Mouse (Mus musculus) stomach, postnatal 0 days (tissue): Measurements from ENCODE around the gene 2510009E07Rik. TPM values are rescaled to one million over a fixed set of nuclear protein-coding genes. Genes with fewer than 3 reads are reported as not detected.
A peak's percentile ranks its signal among the peaks of the same experiment; 100 is the strongest.

Experiments used
- ATAC-seq: fragments of 200-750 bp; cut with Nextera tagmentation; 2 replicates; pipeline ENCODE4 v1.8.0; 2017; ENCODE audit not compliant: low FRiP score, low TSS enrichment
- DNase-seq: peaks from one replicate; pipeline ENCODE4 v3.0.0-alpha.2; 2016; ENCODE audit warnings: low spot score
- H3K27ac ChIP-seq: fragments of 300-500 bp; sonication (generic); replicated peaks from 2 replicates; pipeline ENCODE4 v1.5.1; 2014; ENCODE audit warnings: mild to moderate bottlenecking, control low read depth
- H3K27me3 ChIP-seq: fragments of 300-500 bp; sonication (generic); 2 replicates; pipeline ENCODE4 v1.6.1; 2014; ENCODE audit warnings: low read length; ENCODE audit not compliant: control insufficient read depth, insufficient read depth
- H3K36me3 ChIP-seq: fragments of 300-500 bp; sonication (generic); 2 replicates; pipeline ENCODE4 v1.6.1; 2014; ENCODE audit warnings: low read length, mixed read lengths; ENCODE audit not compliant: control insufficient read depth, insufficient read depth
- H3K4me1 ChIP-seq: fragments of 300-500 bp; sonication (generic); replicated peaks from 2 replicates; pipeline ENCODE4 v1.6.1; 2014; ENCODE audit warnings: antibody characterized with exemption; ENCODE audit not compliant: control insufficient read depth, insufficient read depth
- H3K4me2 ChIP-seq: fragments of 300-500 bp; sonication (generic); replicated peaks from 2 replicates; pipeline ENCODE4 v1.6.1; 2014; ENCODE audit warnings: low read depth, mild to moderate bottlenecking, control low read depth, moderate library complexity
- H3K4me3 ChIP-seq: fragments of 300-500 bp; sonication (generic); 2 replicates; pipeline ENCODE4 v1.5.1; 2014; ENCODE audit warnings: low read depth, low read length, control low read depth
- H3K9ac ChIP-seq: fragments of 300-500 bp; sonication (generic); 2 replicates; pipeline ENCODE4 v1.6.1; 2014; ENCODE audit warnings: mild to moderate bottlenecking, low read length, control low read depth, mixed read lengths
- H3K9me3 ChIP-seq: fragments of 300-500 bp; sonication (generic); 2 replicates; pipeline ENCODE4 v1.6.1; 2016; ENCODE audit warnings: low read length; ENCODE audit not compliant: control insufficient read depth
- CTCF ChIP-seq: IDR thresholded peaks from 2 replicates; pipeline ENCODE4 v1.5.1; 2016; ENCODE audit warnings: antibody characterized with exemption, low read depth, mild to moderate bottlenecking, moderate library complexity
- EP300 ChIP-seq: optimal IDR thresholded peaks from 2 replicates; pipeline ENCODE3; 2016; ENCODE audit warnings: antibody characterized with exemption
- WGBS: fragments of 180-500 bp; shearing (Covaris S2); extraction: QIAGEN DNeasy Blood & Tissue Kit; methylation state at CpG from one replicate; pipeline ENCODE4 v1.1.7; 2014; 5-methylcytosine and 5-hydroxymethylcytosine counted together
- polyA plus RNA-seq: library from polyadenylated mRNA; unstranded; fragments of >200 nt; fragmentation: Nextera tagmentation; extraction: Ambion mirVana; gene quantifications from 2 replicates; pipeline ENCODE4 v1.2.1, GENCODE M21; 2015

The 2510009E07Rik gene
- polyA plus RNA-seq, 1 experiment from 2014 or later: 9.6 TPM

GRCm38 (mm10) chr16:21727897-21728364 is 33.5 kb upstream of the 2510009E07Rik start:
- DNase-seq (peak; percentile 66), ATAC-seq (peak; percentile 24; the same call in 1 of the 2 replicates)
- H3K4me2 ChIP-seq: peak overlapping the region; percentile 46
- H3K4me3 ChIP-seq: peak overlapping the region; percentile 33
- H3K27me3 ChIP-seq: no peaks in the 10 kb centered on the region
- 36% methylated on average over 10 of the region's 10 CpGs for WGBS
- peak overlapping the region; percentile 50; the same call in 1 of the 2 replicates for H3K9ac ChIP-seq
- TF ChIP-seq CTCF: peak; percentile 92
- no peak for TF ChIP-seq EP300
- H3K36me3 ChIP-seq: no peaks in the 10 kb centered on the region
- H3K9me3 ChIP-seq: no peaks in the 10 kb centered on the region
- no peaks in the 10 kb centered on the region for H3K4me1 ChIP-seq
- no peak overlapping the region for H3K27ac ChIP-seq

GRCm38 (mm10) chr16:21727421-21727820 is 33.0 kb upstream of the 2510009E07Rik start:
- H3K4me1 ChIP-seq: no peaks in the 10 kb centered on the region
- peak; percentile 12; the same call in 1 of the 2 replicates for ATAC-seq
- H3K27ac ChIP-seq: no peak overlapping the region
- H3K27me3 ChIP-seq: no peaks in the 10 kb centered on the region
- no peaks in the 10 kb centered on the region for H3K9me3 ChIP-seq
- H3K4me2 ChIP-seq: no peak overlapping the region
- H3K4me3 ChIP-seq: no peak overlapping the region
- WGBS: 84% methylated on average over 3 of the region's 3 CpGs
- DNase-seq: no peak
- no peak overlapping the region for H3K9ac ChIP-seq
- TF ChIP-seq EP300 (no peak), CTCF (no peak)
- no peaks in the 10 kb centered on the region for H3K36me3 ChIP-seq

- no peaks in the 10 kb centered on the region for H3K4me1 ChIP-seq
- no peak overlapping the region for H3K4me2 ChIP-seq
- 90% methylated on average over 1 of the region's 1 CpGs for WGBS
- H3K27ac ChIP-seq: no peak overlapping the region
- ATAC-seq (no peak), DNase-seq (no peak)
- no peaks in the 10 kb centered on the region for H3K27me3 ChIP-seq
- no peak overlapping the region for H3K9ac ChIP-seq
- H3K36me3 ChIP-seq: no peaks in the 10 kb centered on the region
- H3K4me3 ChIP-seq: no peak overlapping the region
- no peak for TF ChIP-seq EP300
- TF ChIP-seq CTCF: no peak
- no peaks in the 10 kb centered on the region for H3K9me3 ChIP-seq
Measured at GRCm38 (mm10) chr16:21724261-21724660, 29.8 kb upstream of the 2510009E07Rik start.

DNA sequence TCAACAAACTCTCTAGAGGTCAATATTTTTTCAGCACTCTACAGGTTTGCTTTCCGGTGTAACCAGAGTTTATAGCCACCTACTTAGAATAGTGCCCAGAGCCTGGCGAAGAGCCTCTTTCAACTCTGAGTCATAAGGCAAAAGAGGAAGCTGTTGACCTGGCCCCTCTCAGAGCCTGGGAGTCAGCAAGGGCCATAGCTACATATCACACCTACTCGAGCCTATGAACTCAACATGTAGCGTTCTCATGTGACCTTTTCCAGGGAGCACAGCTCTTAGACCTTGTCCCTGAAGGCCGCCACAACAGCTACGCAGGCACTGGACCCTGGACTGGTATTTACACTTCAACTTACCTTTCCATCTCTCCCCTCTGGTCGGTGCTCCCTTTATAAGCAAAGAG is 25.3 kb upstream of the 2510009E07Rik start:
- ATAC-seq (no peak), DNase-seq (no peak)
- Histone ChIP-seq H3K36me3 (no peaks in the 10 kb centered on the region), H3K9me3 (no peaks in the 10 kb centered on the region), H3K9ac (no peak overlapping the region), H3K27me3 (no peaks in the 10 kb centered on the region), H3K4me1 (no peaks in the 10 kb centered on the region), H3K4me3 (no peak overlapping the region), H3K27ac (no peak overlapping the region), H3K4me2 (no peak overlapping the region)
- TF ChIP-seq CTCF (no peak), EP300 (no peak)
- WGBS: 80% methylated on average over 7 of the region's 7 CpGs

GRCm38 (mm10) chr16:21714516-21714915 is 20.1 kb upstream of the 2510009E07Rik start:
- Histone ChIP-seq H3K27ac (no peak overlapping the region), H3K4me3 (no peak overlapping the region), H3K4me2 (no peak overlapping the region), H3K9ac (no peak overlapping the region), H3K27me3 (no peaks in the 10 kb centered on the region), H3K4me1 (no peaks in the 10 kb centered on the region), H3K36me3 (no peaks in the 10 kb centered on the region), H3K9me3 (no peaks in the 10 kb centered on the region)
- WGBS: 82% methylated on average over 10 of the region's 10 CpGs
- DNase-seq: no peak
- no peak for ATAC-seq
- TF ChIP-seq CTCF: no peak
- no peak for TF ChIP-seq EP300

DNA sequence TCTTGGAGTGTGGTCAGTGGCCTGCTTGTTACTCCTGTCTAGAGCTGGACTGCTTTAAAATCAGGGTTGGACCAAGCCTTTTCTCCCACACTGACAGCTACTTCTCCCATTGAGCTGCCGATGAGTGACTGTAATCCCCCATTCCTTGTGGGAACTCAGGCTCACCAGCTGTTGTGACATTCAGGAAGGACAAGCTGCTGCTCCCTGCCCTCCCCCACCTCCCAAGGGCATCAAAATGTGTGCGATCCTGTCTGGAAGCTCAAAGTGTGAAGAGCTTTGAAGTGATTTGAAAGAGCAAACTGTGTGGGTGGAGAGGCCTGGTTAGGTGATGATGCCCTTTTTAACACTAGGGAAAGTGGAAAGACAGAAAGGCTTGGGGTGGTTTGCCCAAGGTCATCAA is 15.9 kb upstream of the 2510009E07Rik start:
- DNase-seq: no peak
- TF ChIP-seq EP300: no peak
- no peak for TF ChIP-seq CTCF
- WGBS: 21% methylated on average over 2 of the region's 2 CpGs

More for the DNA sequence above, 15.9 kb upstream of the 2510009E07Rik start:
- no peak for ATAC-seq
- no peak overlapping the region for H3K4me3 ChIP-seq
- no peak overlapping the region for H3K27ac ChIP-seq
- no peak overlapping the region for H3K4me2 ChIP-seq
- H3K36me3 ChIP-seq: no peaks in the 10 kb centered on the region
- no peaks in the 10 kb centered on the region for H3K4me1 ChIP-seq
- no peaks in the 10 kb centered on the region for H3K27me3 ChIP-seq
- no peaks in the 10 kb centered on the region for H3K9me3 ChIP-seq
- H3K9ac ChIP-seq: no peak overlapping the region
